Mouse (Mus musculus): ENCODE results near the gene Ankrd66. TPM values are rescaled to one million over a fixed set of nuclear protein-coding genes. Genes with fewer than 3 reads are reported as not detected.

Gene Ankrd66
- polyA plus RNA-seq, 1 experiment from 2014 or later, result 0.36 TPM

- no peaks in the 10 kb centered on the region for H3K4me1 ChIP-seq (ENCODE audit: control insufficient read depth, insufficient read depth, low read length)
- no peak overlapping the region for H3K9ac ChIP-seq (replicated peaks; ENCODE audit: low read length)
- no peak overlapping the region for H3K4me3 ChIP-seq (ENCODE audit: low read depth, low read length)
- no peaks in the 10 kb centered on the region for H3K9me3 ChIP-seq (replicated peaks; ENCODE audit: control insufficient read depth, low read length)
- DNase-seq (ENCODE audit: low spot score) (no peak), ATAC-seq (replicated peaks; ENCODE audit: insufficient number of reproducible peaks, low FRiP score, low TSS enrichment, low read depth) (no peak)
- H3K4me2 ChIP-seq (ENCODE audit: low read depth, low read length), result no peak overlapping the region
- no peaks in the 10 kb centered on the region for H3K36me3 ChIP-seq (replicated peaks; ENCODE audit: control insufficient read depth, insufficient read depth, low read depth, low read length)
- no peaks in the 10 kb centered on the region for H3K27me3 ChIP-seq (ENCODE audit: control insufficient read depth, insufficient read depth, low read length)
- WGBS, result 35% methylated on average over 3 of the region's 3 CpGs
- no peak overlapping the region for H3K27ac ChIP-seq (replicated peaks; ENCODE audit: low read depth, low read length)
Observed at GRCm38 (mm10) chr17:43573624-43574073, 30.2 kb upstream of the Ankrd66 start.

DNA sequence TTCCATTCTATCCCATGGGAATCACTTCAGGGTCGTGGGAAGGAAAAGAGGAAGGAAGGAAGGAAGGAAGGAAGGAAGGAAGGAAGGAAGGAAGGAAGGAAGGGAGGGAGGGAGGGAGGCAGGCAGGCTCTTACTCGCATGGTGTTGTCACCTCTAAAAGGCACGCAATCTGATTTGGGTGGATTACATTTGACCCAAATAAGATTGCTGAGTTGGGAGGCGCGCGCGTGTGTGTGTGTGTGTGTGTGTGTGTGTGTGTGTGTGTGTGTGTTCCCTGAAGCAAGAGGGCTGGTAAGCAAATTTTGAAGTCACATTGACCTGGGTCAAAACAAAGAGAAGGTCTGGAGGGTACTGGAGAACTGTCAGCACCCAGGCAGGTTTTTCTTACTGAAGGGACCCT, 25.8 kb upstream of the Ankrd66 start:
- Histone ChIP-seq H3K4me2 (ENCODE audit: low read depth, low read length) (no peak overlapping the region), H3K27me3 (ENCODE audit: control insufficient read depth, insufficient read depth, low read length) (no peaks in the 10 kb centered on the region), H3K27ac (replicated peaks; ENCODE audit: low read depth, low read length) (no peak overlapping the region), H3K9ac (replicated peaks; ENCODE audit: low read length) (no peak overlapping the region), H3K4me1 (ENCODE audit: control insufficient read depth, insufficient read depth, low read length) (no peaks in the 10 kb centered on the region), H3K4me3 (ENCODE audit: low read depth, low read length) (no peak overlapping the region), H3K9me3 (replicated peaks; ENCODE audit: control insufficient read depth, low read length) (no peaks in the 10 kb centered on the region), H3K36me3 (replicated peaks; ENCODE audit: control insufficient read depth, insufficient read depth, low read depth, low read length) (no peaks in the 10 kb centered on the region)
- WGBS, result 67% methylated on average over 7 of the region's 7 CpGs
- ATAC-seq (replicated peaks; ENCODE audit: insufficient number of reproducible peaks, low FRiP score, low TSS enrichment, low read depth) (no peak), DNase-seq (ENCODE audit: low spot score) (no peak)

GRCm38 (mm10) chr17:43567992-43568888, 24.8 kb upstream of the Ankrd66 start, which contains the start of gene Pla2g7:
Pla2g7 (plus strand) TSS chr17:43568098.
- ATAC-seq (replicated peaks; ENCODE audit: insufficient number of reproducible peaks, low FRiP score, low TSS enrichment, low read depth) (peak; percentile 88), DNase-seq (ENCODE audit: low spot score) (peak; percentile 63)
- Histone ChIP-seq H3K9me3 (replicated peaks; ENCODE audit: control insufficient read depth, low read length) (no peaks in the 10 kb centered on the region), H3K4me3 (ENCODE audit: low read depth, low read length) (peak within 1 kb of the TSS; percentile 37), H3K4me1 (ENCODE audit: control insufficient read depth, insufficient read depth, low read length) (no peaks in the 10 kb centered on the region), H3K9ac (replicated peaks; ENCODE audit: low read length) (peak within 1 kb of the TSS; percentile 59), H3K27me3 (ENCODE audit: control insufficient read depth, insufficient read depth, low read length) (no peaks in the 10 kb centered on the region), H3K4me2 (ENCODE audit: low read depth, low read length) (peak within 1 kb of the TSS; percentile 77), H3K36me3 (replicated peaks; ENCODE audit: control insufficient read depth, insufficient read depth, low read depth, low read length) (no peaks in the 10 kb centered on the region), H3K27ac (replicated peaks; ENCODE audit: low read depth, low read length) (no peak within 1 kb of the TSS)
- under 1% methylated on average over 34 of the region's 34 CpGs for WGBS

DNA sequence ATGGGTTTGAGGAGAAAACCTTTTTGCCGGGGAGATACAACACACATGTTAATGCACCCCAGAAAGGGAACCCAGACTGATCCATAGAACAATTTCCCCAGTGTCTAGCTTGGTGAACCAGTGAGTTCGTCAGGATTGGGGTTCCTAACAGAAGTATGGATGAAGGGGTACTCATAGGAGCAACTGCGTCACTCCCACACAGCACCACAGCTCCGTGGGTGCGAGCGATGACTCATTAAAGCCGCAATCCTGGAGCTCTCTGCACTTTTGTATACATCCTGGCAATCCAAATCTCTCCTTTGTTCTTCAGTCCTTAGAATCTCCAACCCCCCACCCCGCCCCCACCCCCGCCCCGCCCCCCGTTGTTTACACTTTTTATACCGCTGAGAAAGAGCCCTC, 24.2 kb upstream of the Ankrd66 start:
- ATAC-seq (replicated peaks; ENCODE audit: insufficient number of reproducible peaks, low FRiP score, low TSS enrichment, low read depth), result peak; percentile 61
- 9% methylated on average over 12 of the region's 12 CpGs for WGBS
- H3K9me3 ChIP-seq (replicated peaks; ENCODE audit: control insufficient read depth, low read length), result no peaks in the 10 kb centered on the region
- no peaks in the 10 kb centered on the region for H3K36me3 ChIP-seq (replicated peaks; ENCODE audit: control insufficient read depth, insufficient read depth, low read depth, low read length)
- H3K4me2 ChIP-seq (ENCODE audit: low read depth, low read length), result peak overlapping the region; percentile 77
- H3K27me3 ChIP-seq (ENCODE audit: control insufficient read depth, insufficient read depth, low read length), result no peaks in the 10 kb centered on the region
- no peak for DNase-seq (ENCODE audit: low spot score)
- H3K4me1 ChIP-seq (ENCODE audit: control insufficient read depth, insufficient read depth, low read length), result no peaks in the 10 kb centered on the region
- peak overlapping the region; percentile 37 for H3K4me3 ChIP-seq (ENCODE audit: low read depth, low read length)
- no peak overlapping the region for H3K27ac ChIP-seq (replicated peaks; ENCODE audit: low read depth, low read length)
- H3K9ac ChIP-seq (replicated peaks; ENCODE audit: low read length), result peak overlapping the region; percentile 59

- Histone ChIP-seq H3K27ac (replicated peaks; ENCODE audit: low read depth, low read length) (no peak overlapping the region), H3K27me3 (ENCODE audit: control insufficient read depth, insufficient read depth, low read length) (no peaks in the 10 kb centered on the region), H3K36me3 (replicated peaks; ENCODE audit: control insufficient read depth, insufficient read depth, low read depth, low read length) (no peaks in the 10 kb centered on the region), H3K4me3 (ENCODE audit: low read depth, low read length) (no peak overlapping the region), H3K9ac (replicated peaks; ENCODE audit: low read length) (no peak overlapping the region), H3K4me2 (ENCODE audit: low read depth, low read length) (no peak overlapping the region), H3K9me3 (replicated peaks; ENCODE audit: control insufficient read depth, low read length) (no peaks in the 10 kb centered on the region), H3K4me1 (ENCODE audit: control insufficient read depth, insufficient read depth, low read length) (no peaks in the 10 kb centered on the region)
- no peak for DNase-seq (ENCODE audit: low spot score)
- WGBS, result 84% methylated on average over 7 of the region's 7 CpGs
- ATAC-seq (replicated peaks; ENCODE audit: insufficient number of reproducible peaks, low FRiP score, low TSS enrichment, low read depth), result no peak
Observed at GRCm38 (mm10) chr17:43563192-43563987, 20.0 kb upstream of the Ankrd66 start.

DNA sequence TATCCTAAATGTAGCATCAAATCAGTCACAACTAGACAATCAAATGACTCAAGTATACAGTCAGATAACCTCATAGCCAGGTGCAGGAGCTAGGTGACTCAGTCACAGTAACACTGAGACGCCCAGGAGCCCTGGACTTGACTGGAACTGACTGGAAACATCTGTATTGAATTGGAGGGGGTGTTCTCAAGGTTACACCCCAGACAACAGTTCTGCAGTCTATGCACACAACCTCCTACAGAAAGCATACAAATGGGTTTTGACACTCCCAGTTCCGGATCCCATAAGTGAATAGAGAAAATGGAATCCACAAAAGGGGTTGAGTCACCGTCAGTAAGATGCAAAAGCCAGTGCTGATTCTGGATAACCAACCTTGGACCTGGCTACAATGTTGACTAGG, 15.2 kb upstream of the Ankrd66 start:
- H3K36me3 ChIP-seq (replicated peaks; ENCODE audit: control insufficient read depth, insufficient read depth, low read depth, low read length), result no peaks in the 10 kb centered on the region

DNA sequence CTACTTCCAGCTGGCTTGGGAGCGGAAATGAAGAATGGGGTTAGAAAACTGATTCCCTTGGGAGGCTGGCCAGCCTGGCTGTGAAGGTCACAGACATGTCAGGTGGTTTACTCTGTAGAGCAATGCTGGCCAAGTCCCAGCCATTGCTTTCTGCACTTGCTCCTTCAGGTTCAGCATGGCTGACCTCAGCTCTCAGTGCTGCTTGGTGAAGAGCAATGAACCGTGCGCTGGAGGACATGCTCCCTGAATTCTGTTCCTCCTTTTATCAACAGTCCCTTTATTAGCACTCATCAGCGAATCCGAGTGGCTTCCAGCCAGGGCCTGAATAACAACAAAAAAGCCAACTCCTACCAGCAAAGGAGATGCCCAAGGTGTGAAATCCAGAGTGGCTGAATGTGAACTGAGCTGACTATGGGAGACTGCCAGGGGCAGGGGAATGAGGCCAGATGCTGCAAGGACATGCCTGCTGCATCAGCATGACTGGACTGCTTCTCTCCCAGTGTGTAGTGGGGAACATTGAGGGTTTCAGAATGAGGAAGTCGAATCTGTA, 14.2 kb upstream of the Ankrd66 start:
- Histone ChIP-seq H3K4me2 (ENCODE audit: low read depth, low read length) (no peak overlapping the region), H3K9me3 (replicated peaks; ENCODE audit: control insufficient read depth, low read length) (no peaks in the 10 kb centered on the region), H3K27ac (replicated peaks; ENCODE audit: low read depth, low read length) (no peak overlapping the region), H3K27me3 (ENCODE audit: control insufficient read depth, insufficient read depth, low read length) (no peaks in the 10 kb centered on the region), H3K9ac (replicated peaks; ENCODE audit: low read length) (no peak overlapping the region), H3K4me1 (ENCODE audit: control insufficient read depth, insufficient read depth, low read length) (no peaks in the 10 kb centered on the region), H3K4me3 (ENCODE audit: low read depth, low read length) (no peak overlapping the region), H3K36me3 (replicated peaks; ENCODE audit: control insufficient read depth, insufficient read depth, low read depth, low read length) (no peaks in the 10 kb centered on the region)
- ATAC-seq (replicated peaks; ENCODE audit: insufficient number of reproducible peaks, low FRiP score, low TSS enrichment, low read depth), result no peak
- DNase-seq (ENCODE audit: low spot score), result no peak
- 55% methylated on average over 6 of the region's 6 CpGs for WGBS

More for the DNA sequence above, 15.2 kb upstream of the Ankrd66 start:
- no peak overlapping the region for H3K27ac ChIP-seq (replicated peaks; ENCODE audit: low read depth, low read length)
- H3K4me1 ChIP-seq (ENCODE audit: control insufficient read depth, insufficient read depth, low read length), result no peaks in the 10 kb centered on the region
- no peak overlapping the region for H3K4me2 ChIP-seq (ENCODE audit: low read depth, low read length)
- WGBS, result 74% methylated on average over 3 of the region's 3 CpGs
- DNase-seq (ENCODE audit: low spot score) (no peak), ATAC-seq (replicated peaks; ENCODE audit: insufficient number of reproducible peaks, low FRiP score, low TSS enrichment, low read depth) (no peak)
- no peak overlapping the region for H3K9ac ChIP-seq (replicated peaks; ENCODE audit: low read length)
- H3K27me3 ChIP-seq (ENCODE audit: control insufficient read depth, insufficient read depth, low read length), result no peaks in the 10 kb centered on the region
- no peaks in the 10 kb centered on the region for H3K9me3 ChIP-seq (replicated peaks; ENCODE audit: control insufficient read depth, low read length)
- H3K4me3 ChIP-seq (ENCODE audit: low read depth, low read length), result no peak overlapping the region

Measured in embryonic facial prominence, embryonic 11.5 days (tissue).